Mouse (Mus musculus) midbrain, embryonic 13.5 days (tissue): ENCODE measurements around the gene Ppargc1a. TPM values are rescaled to one million over a fixed set of nuclear protein-coding genes. Genes with fewer than 3 reads are reported as not detected.
A peak's percentile ranks its signal among the peaks of the same experiment; 100 is the strongest.

Source experiments
- ATAC-seq: fragments of 200-750 bp; cut with Nextera tagmentation; 2 replicates; pipeline ENCODE4 v1.8.0; 2017; ENCODE audit warnings: mild to moderate bottlenecking, moderate TSS enrichment, moderate library complexity
- H3K27ac ChIP-seq: fragments of 300-500 bp; sonication (generic); 2 replicates; pipeline ENCODE4 v1.5.1; 2015; ENCODE audit warnings: inconsistent platforms, mild to moderate bottlenecking, moderate library complexity
- H3K27me3 ChIP-seq: fragments of 300-500 bp; sonication (generic); 2 replicates; pipeline ENCODE4 v1.6.1; 2015; ENCODE audit warnings: mild to moderate bottlenecking, inconsistent platforms
- H3K36me3 ChIP-seq: fragments of 300-500 bp; sonication (generic); 2 replicates; pipeline ENCODE4 v1.6.1; 2015; ENCODE audit warnings: mild to moderate bottlenecking, inconsistent platforms
- H3K4me1 ChIP-seq: fragments of 300-500 bp; sonication (generic); replicated peaks from 2 replicates; pipeline ENCODE4 v1.6.1; 2015; ENCODE audit warnings: inconsistent platforms
- H3K4me2 ChIP-seq: fragments of 300-500 bp; sonication (generic); replicated peaks from 2 replicates; pipeline ENCODE4 v1.6.1; 2015; ENCODE audit warnings: moderate library complexity, mild to moderate bottlenecking, inconsistent platforms
- H3K4me3 ChIP-seq: fragments of 300-500 bp; sonication (generic); replicated peaks from 2 replicates; pipeline ENCODE4 v1.5.1; 2015; ENCODE audit warnings: mild to moderate bottlenecking, inconsistent platforms
- H3K9ac ChIP-seq: fragments of 300-500 bp; sonication (generic); replicated peaks from 2 replicates; pipeline ENCODE4 v1.6.1; 2015; ENCODE audit warnings: mild to moderate bottlenecking, inconsistent platforms
- H3K9me3 ChIP-seq: fragments of 300-500 bp; sonication (generic); 2 replicates; pipeline ENCODE4 v1.6.1; 2016; ENCODE audit warnings: mild to moderate bottlenecking, inconsistent platforms
- WGBS: fragments of 180-500 bp; shearing (Covaris S2); methylation state at CpG from one replicate; pipeline ENCODE4 v1.1.7; 2015; 5-methylcytosine and 5-hydroxymethylcytosine counted together
- polyA plus RNA-seq: library from polyadenylated mRNA; unstranded; fragments of >200 nt; fragmentation: Nextera tagmentation; extraction: Ambion mirVana; gene quantifications from 2 replicates; pipeline ENCODE4 v1.2.1, GENCODE M21; 2015

The Ppargc1a gene
- polyA plus RNA-seq, 1 experiment from 2014 or later = 6.2 TPM

DNA sequence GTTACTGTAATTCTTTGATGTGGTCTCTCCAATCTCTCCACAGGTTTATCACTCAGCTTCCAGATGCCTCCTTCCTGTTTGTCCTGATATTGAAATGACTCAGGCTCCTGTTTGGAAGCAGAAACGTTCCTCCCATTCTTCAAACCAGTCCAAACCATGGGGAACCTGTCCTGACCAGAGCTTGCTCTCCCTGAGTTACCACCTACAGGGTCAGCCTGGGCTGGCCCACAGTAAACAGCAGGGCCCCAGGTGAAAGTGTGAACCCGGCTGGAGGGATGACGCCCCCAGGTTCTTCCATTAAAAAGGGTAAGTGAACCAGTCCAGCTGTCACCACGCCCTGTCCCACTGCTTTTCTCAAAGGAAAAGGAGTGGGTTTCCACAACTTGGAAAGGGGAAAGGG is 15.5 kb upstream of the Ppargc1a start:
- Histone ChIP-seq H3K9ac (no peak overlapping the region), H3K36me3 (no peaks in the 10 kb centered on the region), H3K27ac (no peak overlapping the region), H3K9me3 (no peaks in the 10 kb centered on the region), H3K4me1 (no peaks in the 10 kb centered on the region), H3K4me3 (no peak overlapping the region), H3K4me2 (no peak overlapping the region), H3K27me3 (no peaks in the 10 kb centered on the region)
- no peak for ATAC-seq
- WGBS = 59% methylated on average over 4 of the region's 4 CpGs

DNA sequence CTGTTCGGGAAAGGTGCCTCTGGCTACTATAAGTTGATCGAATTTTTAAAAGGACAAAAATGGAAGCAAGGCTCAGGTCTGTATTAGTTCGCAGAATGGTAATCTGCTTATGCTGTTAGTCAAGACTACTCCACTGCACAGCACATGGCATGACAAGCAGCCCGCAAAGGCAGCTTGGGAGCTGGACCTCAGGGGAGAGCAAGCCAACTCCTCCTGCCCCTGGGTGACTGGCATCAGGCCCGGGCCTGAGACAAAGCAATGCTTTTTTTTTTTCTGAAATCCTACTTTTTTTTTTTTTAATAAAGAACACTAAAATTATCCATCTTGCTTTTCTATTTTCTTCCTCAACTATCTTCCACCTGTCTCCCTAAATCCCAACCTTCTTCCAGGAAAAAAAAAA is 15.1 kb upstream of the Ppargc1a start:
- H3K4me1 ChIP-seq = no peaks in the 10 kb centered on the region
- no peak overlapping the region for H3K4me3 ChIP-seq
- WGBS = 80% methylated on average over 5 of the region's 5 CpGs
- H3K27me3 ChIP-seq = no peaks in the 10 kb centered on the region
- no peak overlapping the region for H3K9ac ChIP-seq
- no peak overlapping the region for H3K27ac ChIP-seq
- no peaks in the 10 kb centered on the region for H3K36me3 ChIP-seq
- H3K4me2 ChIP-seq = no peak overlapping the region
- ATAC-seq = no peak
- no peaks in the 10 kb centered on the region for H3K9me3 ChIP-seq

GRCm38 (mm10) chr5:51577594-51577993 is 10.1 kb upstream of the Ppargc1a start:
- 95% methylated on average over 1 of the region's 1 CpGs for WGBS
- Histone ChIP-seq H3K4me1 (no peaks in the 10 kb centered on the region), H3K9ac (no peak overlapping the region), H3K27ac (no peak overlapping the region), H3K36me3 (no peaks in the 10 kb centered on the region), H3K27me3 (no peaks in the 10 kb centered on the region), H3K4me2 (no peak overlapping the region), H3K4me3 (no peak overlapping the region), H3K9me3 (no peaks in the 10 kb centered on the region)
- ATAC-seq = no peak

- Histone ChIP-seq H3K27ac (no peak overlapping the region), H3K27me3 (no peaks in the 10 kb centered on the region), H3K9me3 (no peaks in the 10 kb centered on the region), H3K4me2 (no peak overlapping the region), H3K9ac (no peak overlapping the region), H3K36me3 (no peaks in the 10 kb centered on the region), H3K4me3 (no peak overlapping the region), H3K4me1 (no peaks in the 10 kb centered on the region)
- WGBS = 36% methylated on average over 2 of the region's 2 CpGs
- no peak for ATAC-seq
Measured at GRCm38 (mm10) chr5:51573770-51574169, 6.2 kb upstream of the Ppargc1a start.

DNA sequence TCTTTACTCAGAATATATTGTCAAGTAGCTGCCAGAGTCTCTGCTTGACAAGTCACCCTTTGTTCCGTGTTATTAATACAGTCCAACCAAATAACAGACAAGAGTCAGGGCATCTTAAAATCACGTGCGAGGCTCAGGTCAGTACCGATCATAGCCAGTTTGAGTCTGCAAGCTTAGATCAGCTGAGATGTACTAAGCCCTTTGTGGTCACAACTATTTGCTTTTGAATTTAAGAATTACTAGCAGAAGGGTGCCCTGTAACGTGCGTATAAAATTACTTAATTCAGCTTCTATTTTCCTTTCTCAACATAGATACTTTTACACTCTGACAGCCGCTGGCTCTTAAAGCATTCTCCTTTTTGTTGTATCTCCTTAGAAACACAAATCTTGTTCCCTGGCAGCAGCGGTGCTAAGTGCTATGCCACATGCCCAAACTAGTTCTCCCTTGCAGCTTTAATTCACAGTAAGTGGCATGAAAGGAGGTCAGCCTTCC is 718 bp upstream of the Ppargc1a start:
- no peaks in the 10 kb centered on the region for H3K36me3 ChIP-seq
- H3K4me1 ChIP-seq = peaks cover 13% of the 10 kb centered on the region; the same call in 1 of the 2 replicates
- WGBS = 18% methylated on average over 8 of the region's 8 CpGs
- peak overlapping the region; percentile 16 for H3K4me2 ChIP-seq
- H3K27ac ChIP-seq = no peak overlapping the region
- H3K9me3 ChIP-seq = no peaks in the 10 kb centered on the region
- H3K27me3 ChIP-seq = no peaks in the 10 kb centered on the region
- H3K4me3 ChIP-seq = no peak overlapping the region
- ATAC-seq = peak; percentile 69
- H3K9ac ChIP-seq = no peak overlapping the region

- no peak for ATAC-seq
- H3K9me3 ChIP-seq = no peaks in the 10 kb centered on the region
- no peaks in the 10 kb centered on the region for H3K27me3 ChIP-seq
- H3K4me1 ChIP-seq = peaks cover 13% of the 10 kb centered on the region; the same call in 1 of the 2 replicates
- no peak overlapping the region for H3K27ac ChIP-seq
- WGBS = 70% methylated on average over 2 of the region's 2 CpGs
- H3K4me3 ChIP-seq = no peak overlapping the region
- no peak overlapping the region for H3K4me2 ChIP-seq
- H3K9ac ChIP-seq = no peak overlapping the region
- no peaks in the 10 kb centered on the region for H3K36me3 ChIP-seq
Measured at GRCm38 (mm10) chr5:51565672-51566071, 1.9 kb downstream of the Ppargc1a start.

GRCm38 (mm10) chr5:51565038-51565437 is 2.5 kb downstream of the Ppargc1a start:
- Histone ChIP-seq H3K4me2 (no peak overlapping the region), H3K9ac (no peak overlapping the region), H3K27me3 (no peaks in the 10 kb centered on the region), H3K4me3 (no peak overlapping the region), H3K9me3 (no peaks in the 10 kb centered on the region), H3K4me1 (peaks cover 13% of the 10 kb centered on the region; the same call in 1 of the 2 replicates), H3K36me3 (no peaks in the 10 kb centered on the region), H3K27ac (no peak overlapping the region)
- ATAC-seq = no peak

DNA sequence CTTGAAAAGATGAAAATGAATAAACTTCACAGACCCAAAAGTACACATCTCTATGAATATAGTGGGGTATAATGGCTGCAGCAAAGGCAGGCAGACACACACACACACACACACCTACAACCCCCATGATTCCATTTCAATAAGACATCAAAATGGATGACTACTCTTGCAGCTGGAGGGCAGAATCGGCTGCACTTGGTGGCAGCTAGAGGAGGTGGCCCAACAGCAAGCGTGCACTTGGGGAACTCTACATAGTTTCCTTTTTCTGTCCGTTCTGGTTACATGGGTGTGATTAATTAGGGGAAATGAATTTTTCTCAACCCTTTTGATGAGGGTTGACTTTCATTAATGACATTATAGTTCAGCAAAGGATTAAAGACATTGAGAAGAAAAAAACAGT is 4.0 kb downstream of the Ppargc1a start:
- H3K36me3 ChIP-seq = no peaks in the 10 kb centered on the region
- H3K4me1 ChIP-seq = peaks cover 13% of the 10 kb centered on the region; the same call in 1 of the 2 replicates
- H3K4me3 ChIP-seq = no peak overlapping the region
- no peaks in the 10 kb centered on the region for H3K9me3 ChIP-seq
- whole genome bisulfite sequencing = 87% methylated on average over 3 of the region's 3 CpGs
- no peak overlapping the region for H3K4me2 ChIP-seq
- no peak overlapping the region for H3K9ac ChIP-seq
- no peak for ATAC-seq
- H3K27me3 ChIP-seq = no peaks in the 10 kb centered on the region
- H3K27ac ChIP-seq = no peak overlapping the region

DNA sequence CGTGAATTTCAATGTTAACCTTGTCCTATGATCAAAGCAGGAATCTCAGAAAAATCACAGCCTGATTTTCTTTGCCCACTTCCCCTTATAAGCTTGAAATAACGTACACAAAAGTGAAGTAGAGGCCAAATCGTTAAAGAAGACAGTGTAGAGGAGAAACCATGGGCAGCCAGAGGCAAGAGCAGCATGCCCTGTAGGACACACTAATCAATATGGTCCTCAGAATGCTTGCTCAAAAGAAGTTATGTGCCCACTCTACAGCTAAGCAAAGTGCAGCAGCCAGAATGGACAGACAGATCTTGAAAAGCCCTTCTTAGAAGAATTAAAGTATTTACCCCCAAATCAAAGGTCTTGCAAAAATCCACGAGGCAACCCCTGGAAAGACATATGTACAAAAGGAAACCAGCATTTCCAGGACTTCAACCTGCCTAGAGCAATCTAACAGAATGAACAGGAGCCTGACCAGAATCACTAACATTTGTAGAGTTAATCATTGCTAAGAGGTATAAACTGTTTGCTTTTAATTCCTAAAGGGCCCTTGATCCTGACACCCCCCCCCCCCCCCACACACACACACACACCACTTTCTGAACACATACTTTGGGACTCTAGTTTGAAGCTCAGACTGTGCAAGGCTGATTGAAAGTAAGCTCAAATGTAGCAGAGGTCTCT is 9.8 kb downstream of the Ppargc1a start:
- no peaks in the 10 kb centered on the region for H3K36me3 ChIP-seq
- H3K27me3 ChIP-seq = no peaks in the 10 kb centered on the region
- no peak overlapping the region for H3K27ac ChIP-seq
- H3K9me3 ChIP-seq = no peaks in the 10 kb centered on the region
- no peak overlapping the region for H3K9ac ChIP-seq
- H3K4me3 ChIP-seq = no peak overlapping the region
- WGBS = 74% methylated on average over 4 of the region's 4 CpGs
- H3K4me1 ChIP-seq = peaks cover 12% of the 10 kb centered on the region
- no peak for ATAC-seq
- no peak overlapping the region for H3K4me2 ChIP-seq

DNA sequence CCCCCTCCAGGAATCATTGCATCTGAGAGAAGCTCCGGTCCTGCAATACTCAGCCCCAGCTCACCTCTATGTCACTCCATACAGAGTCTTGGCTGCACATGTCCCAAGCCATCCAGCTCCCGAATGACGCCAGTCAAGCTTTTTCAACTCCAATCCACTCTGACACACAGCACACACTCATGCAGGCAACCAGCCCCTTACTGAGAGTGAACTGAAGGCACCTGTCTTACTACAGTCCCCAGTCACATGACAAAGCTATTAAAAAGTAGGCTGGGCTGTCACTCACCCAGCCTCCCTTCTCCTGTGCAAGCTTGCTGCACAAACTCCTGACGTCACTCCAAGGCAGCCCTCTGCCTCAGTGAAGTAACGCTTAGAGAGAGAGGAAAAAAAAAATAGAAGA is 13.9 kb downstream of the Ppargc1a start:
- WGBS = 2% methylated on average over 5 of the region's 5 CpGs
- Histone ChIP-seq H3K36me3 (no peaks in the 10 kb centered on the region), H3K27me3 (0 out of 2 replicates have a peak, but pooled peaks cover 3% of the 10 kb centered on the region), H3K4me2 (peak overlapping the region; percentile 71), H3K9ac (peak overlapping the region; percentile 43; the same call in 1 of the 2 replicates), H3K9me3 (no peaks in the 10 kb centered on the region), H3K27ac (no peak overlapping the region), H3K4me1 (peaks cover 20% of the 10 kb centered on the region), H3K4me3 (peak overlapping the region; percentile 43)
- ATAC-seq = peak; percentile 90

DNA sequence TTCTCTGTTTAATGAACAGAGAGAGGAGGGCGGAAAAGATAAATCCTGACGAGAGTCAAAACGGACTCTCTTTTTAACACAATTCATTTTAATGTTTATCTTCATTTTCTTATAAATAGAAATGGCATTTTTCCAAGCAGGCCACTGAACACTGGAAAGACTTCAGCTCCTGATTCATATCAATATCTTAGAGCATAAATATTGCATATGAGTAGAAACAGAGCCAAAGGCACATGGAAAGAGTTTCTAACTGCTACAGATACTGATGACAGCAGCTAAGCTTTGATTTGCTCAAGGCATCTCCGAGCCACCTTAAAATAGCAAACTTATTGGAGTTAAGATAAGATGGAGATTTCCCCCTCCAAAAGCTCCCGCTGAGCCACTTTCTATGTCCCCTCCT is 14.3 kb downstream of the Ppargc1a start:
- Histone ChIP-seq H3K9me3 (no peaks in the 10 kb centered on the region), H3K4me2 (peak overlapping the region; percentile 71), H3K4me3 (peak overlapping the region; percentile 43), H3K9ac (peak overlapping the region; percentile 43), H3K36me3 (no peaks in the 10 kb centered on the region), H3K4me1 (peaks cover 20% of the 10 kb centered on the region), H3K27me3 (0 out of 2 replicates have a peak, but pooled peaks cover 3% of the 10 kb centered on the region), H3K27ac (no peak overlapping the region; the same call in 1 of the 2 replicates)
- WGBS = 6% methylated on average over 5 of the region's 5 CpGs
- ATAC-seq = peak; percentile 18

DNA sequence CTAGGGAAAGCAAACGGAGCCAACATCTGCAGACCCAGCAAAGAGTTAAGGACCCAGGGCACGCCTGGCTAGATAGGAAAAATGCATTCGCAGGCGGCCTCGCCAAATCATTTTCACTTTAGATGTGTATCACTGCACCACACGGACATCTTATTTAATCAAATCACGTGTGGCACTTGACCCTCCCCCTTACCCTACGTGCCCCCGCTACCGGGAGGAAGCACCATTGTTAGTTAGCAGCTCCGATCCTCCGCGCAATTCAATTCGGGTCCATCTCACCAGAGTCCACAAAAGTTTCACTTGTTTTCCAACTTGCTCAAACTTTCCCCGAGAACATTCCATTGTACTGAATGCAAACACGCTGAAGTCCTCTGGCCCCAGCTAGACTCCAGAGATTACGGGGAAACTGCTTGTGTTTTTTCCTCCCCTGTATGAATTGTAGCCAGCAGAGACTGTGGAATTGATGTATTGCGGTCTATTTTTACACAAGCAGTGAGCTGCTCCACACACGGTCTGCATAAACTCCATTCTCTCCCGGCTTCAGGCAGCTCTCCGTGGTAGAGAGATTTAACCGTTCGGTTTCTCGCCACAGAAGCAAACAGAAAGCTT is 14.9 kb downstream of the Ppargc1a start:
- no peaks in the 10 kb centered on the region for H3K36me3 ChIP-seq
- H3K4me2 ChIP-seq = peak overlapping the region; percentile 71
- H3K4me3 ChIP-seq = peak overlapping the region; percentile 43
- peak overlapping the region; percentile 43 for H3K9ac ChIP-seq
- peaks cover 20% of the 10 kb centered on the region for H3K4me1 ChIP-seq
- 2% methylated on average over 24 of the region's 24 CpGs for whole genome bisulfite sequencing
- H3K27me3 ChIP-seq = 0 out of 2 replicates have a peak, but pooled peaks cover 3% of the 10 kb centered on the region
- no peaks in the 10 kb centered on the region for H3K9me3 ChIP-seq
- peak overlapping the region; percentile 45 for H3K27ac ChIP-seq
- ATAC-seq = peak; percentile 75
